Mouse (Mus musculus): ENCODE results near the gene Ikzf4. TPM values are rescaled to one million over a fixed set of nuclear protein-coding genes. Genes with fewer than 3 reads are reported as not detected.

Gene Ikzf4
- polyA plus RNA-seq, 1 experiment, result 0.05 TPM

DNA sequence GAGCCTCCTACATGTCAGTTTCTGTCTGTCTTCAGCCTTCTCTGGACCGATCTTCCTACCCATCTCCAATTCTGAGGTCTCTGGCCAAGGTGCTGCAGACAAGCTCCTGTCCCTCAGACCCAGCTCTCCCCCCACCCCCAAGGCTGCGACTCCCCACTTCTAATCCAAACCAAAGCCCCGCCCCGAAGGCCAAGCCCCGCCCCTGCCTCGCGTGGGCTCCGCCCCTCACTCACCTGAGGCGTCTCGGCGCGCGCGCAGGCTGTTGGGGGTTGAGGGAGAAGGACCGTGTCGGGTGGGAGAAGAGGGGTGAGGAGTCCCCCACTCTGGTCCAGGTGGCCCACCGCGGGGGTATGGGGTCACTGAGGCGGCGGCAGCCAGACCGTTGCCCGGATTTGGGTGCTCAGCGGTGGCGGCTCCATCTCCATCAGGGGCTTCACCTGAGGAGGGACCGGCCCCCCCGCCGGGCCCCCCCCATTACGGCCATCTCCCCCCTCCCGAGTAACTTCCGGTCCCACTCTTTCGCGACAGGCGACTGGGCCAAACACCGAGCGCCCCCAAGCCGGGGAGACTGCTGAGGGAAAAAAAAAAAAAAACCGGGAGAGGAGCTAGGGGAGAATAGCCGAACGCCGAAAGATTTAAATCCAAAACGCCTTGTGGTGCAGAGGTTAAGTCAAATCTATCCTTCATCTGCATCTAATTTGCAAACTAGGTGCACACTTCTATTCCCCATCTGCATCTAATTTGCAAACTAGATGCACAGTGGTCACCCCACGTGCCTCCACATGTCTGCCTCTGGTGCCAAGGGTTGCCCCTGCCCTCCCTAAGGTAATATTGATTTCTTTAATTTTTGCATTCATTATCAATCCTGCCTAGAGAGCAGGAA lies 23.2 kb upstream of the Ikzf4 start:
- no peaks in the 10 kb centered on the region for H3K36me3 ChIP-seq (ENCODE audit: control insufficient read depth, insufficient read depth)
- H3K4me3 ChIP-seq (ENCODE audit: insufficient read depth, poor library complexity, severe bottlenecking), result no peak overlapping the region
- H3ac ChIP-seq (ENCODE audit: control insufficient read depth, insufficient read length, low read depth), result no peak overlapping the region
- no peaks in the 10 kb centered on the region for H3K27me3 ChIP-seq (ENCODE audit: control insufficient read depth, insufficient read depth, insufficient read length)
- H3K79me3 ChIP-seq (ENCODE audit: low read depth), result no peaks in the 10 kb centered on the region
- TF ChIP-seq MYOD1 (IDR thresholded peaks at IDR 0.05; ENCODE audit: control insufficient read depth, insufficient read length, low read depth), result no peak
- no peak for TF ChIP-seq USF1 (IDR thresholded peaks at IDR 0.05; ENCODE audit: low read depth)
- TF ChIP-seq CTCF (IDR thresholded peaks at IDR 0.05; ENCODE audit: control insufficient read depth, insufficient read depth, insufficient read length), result no peak
- TF ChIP-seq FOSL1 (IDR thresholded peaks at IDR 0.05; ENCODE audit: insufficient read depth, low read length, poor library complexity, severe bottlenecking), result no peak
- TF ChIP-seq CEBPB (IDR thresholded peaks at IDR 0.05; ENCODE audit: low read depth), result no peak
- TF ChIP-seq MAX (IDR thresholded peaks at IDR 0.05), result no peak
- no peak for TF ChIP-seq MYOG (IDR thresholded peaks at IDR 0.05; ENCODE audit: control insufficient read depth, extremely low read depth, insufficient read length)
- H3K79me2 ChIP-seq (ENCODE audit: control insufficient read depth, insufficient read depth), result no peaks in the 10 kb centered on the region

DNA sequence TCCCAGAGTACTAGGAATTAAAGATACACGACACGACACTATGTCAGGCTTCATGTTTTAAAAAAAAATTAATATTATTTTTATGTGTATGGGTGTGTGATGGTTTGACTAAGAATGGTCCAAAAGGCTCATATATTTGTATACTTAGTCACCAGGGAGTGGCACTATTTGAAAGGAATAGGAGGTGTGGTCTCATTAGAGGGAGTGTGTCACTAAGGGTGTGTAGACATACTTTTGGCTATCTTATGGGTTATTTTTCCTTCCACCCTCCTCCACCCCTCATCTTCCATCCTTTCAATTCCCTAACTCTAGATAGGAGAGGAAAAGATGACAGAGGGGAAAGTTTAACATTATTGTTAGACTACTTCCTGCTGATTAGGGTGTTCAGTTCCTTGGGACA lies 20.0 kb upstream of the Ikzf4 start:
- Histone ChIP-seq H3K79me2 (ENCODE audit: control insufficient read depth, insufficient read depth) (no peaks in the 10 kb centered on the region), H3K4me3 (ENCODE audit: insufficient read depth, poor library complexity, severe bottlenecking) (no peak overlapping the region), H3K79me3 (ENCODE audit: low read depth) (no peaks in the 10 kb centered on the region), H3K27me3 (ENCODE audit: control insufficient read depth, insufficient read depth, insufficient read length) (no peaks in the 10 kb centered on the region), H3K36me3 (ENCODE audit: control insufficient read depth, insufficient read depth) (no peaks in the 10 kb centered on the region), H3ac (ENCODE audit: control insufficient read depth, insufficient read length, low read depth) (no peak overlapping the region)
- TF ChIP-seq CTCF (IDR thresholded peaks at IDR 0.05; ENCODE audit: control insufficient read depth, insufficient read depth, insufficient read length) (no peak), MYOG (IDR thresholded peaks at IDR 0.05; ENCODE audit: control insufficient read depth, extremely low read depth, insufficient read length) (no peak), USF1 (IDR thresholded peaks at IDR 0.05; ENCODE audit: low read depth) (no peak), MYOD1 (IDR thresholded peaks at IDR 0.05; ENCODE audit: control insufficient read depth, insufficient read length, low read depth) (no peak), FOSL1 (IDR thresholded peaks at IDR 0.05; ENCODE audit: insufficient read depth, low read length, poor library complexity, severe bottlenecking) (no peak), CEBPB (IDR thresholded peaks at IDR 0.05; ENCODE audit: low read depth) (no peak), MAX (IDR thresholded peaks at IDR 0.05) (no peak)

GRCm38 (mm10) chr10:128665307-128665706 lies 19.5 kb upstream of the Ikzf4 start:
- Histone ChIP-seq H3K79me3 (ENCODE audit: low read depth) (no peaks in the 10 kb centered on the region), H3ac (ENCODE audit: control insufficient read depth, insufficient read length, low read depth) (no peak overlapping the region), H3K36me3 (ENCODE audit: control insufficient read depth, insufficient read depth) (no peaks in the 10 kb centered on the region), H3K79me2 (ENCODE audit: control insufficient read depth, insufficient read depth) (no peaks in the 10 kb centered on the region), H3K27me3 (ENCODE audit: control insufficient read depth, insufficient read depth, insufficient read length) (no peaks in the 10 kb centered on the region), H3K4me3 (ENCODE audit: insufficient read depth, poor library complexity, severe bottlenecking) (no peak overlapping the region)
- TF ChIP-seq CTCF (IDR thresholded peaks at IDR 0.05; ENCODE audit: control insufficient read depth, insufficient read depth, insufficient read length) (no peak), MAX (IDR thresholded peaks at IDR 0.05) (no peak), CEBPB (IDR thresholded peaks at IDR 0.05; ENCODE audit: low read depth) (no peak), USF1 (IDR thresholded peaks at IDR 0.05; ENCODE audit: low read depth) (no peak), MYOG (IDR thresholded peaks at IDR 0.05; ENCODE audit: control insufficient read depth, extremely low read depth, insufficient read length) (no peak), MYOD1 (IDR thresholded peaks at IDR 0.05; ENCODE audit: control insufficient read depth, insufficient read length, low read depth) (no peak), FOSL1 (IDR thresholded peaks at IDR 0.05; ENCODE audit: insufficient read depth, low read length, poor library complexity, severe bottlenecking) (no peak)

GRCm38 (mm10) chr10:128664808-128665207 lies 19.0 kb upstream of the Ikzf4 start:
- H3K79me2 ChIP-seq (ENCODE audit: control insufficient read depth, insufficient read depth), result no peaks in the 10 kb centered on the region

GRCm38 (mm10) chr10:128663441-128664220 lies 17.8 kb upstream of the Ikzf4 start:
- Histone ChIP-seq H3K36me3 (ENCODE audit: control insufficient read depth, insufficient read depth) (no peaks in the 10 kb centered on the region), H3K4me3 (ENCODE audit: insufficient read depth, poor library complexity, severe bottlenecking) (no peak overlapping the region), H3K27me3 (ENCODE audit: control insufficient read depth, insufficient read depth, insufficient read length) (no peaks in the 10 kb centered on the region), H3K79me3 (ENCODE audit: low read depth) (no peaks in the 10 kb centered on the region), H3K79me2 (ENCODE audit: control insufficient read depth, insufficient read depth) (no peaks in the 10 kb centered on the region), H3ac (ENCODE audit: control insufficient read depth, insufficient read length, low read depth) (no peak overlapping the region)
- TF ChIP-seq MYOG (IDR thresholded peaks at IDR 0.05; ENCODE audit: control insufficient read depth, extremely low read depth, insufficient read length), result no peak
- TF ChIP-seq CEBPB (IDR thresholded peaks at IDR 0.05; ENCODE audit: low read depth), result no peak
- no peak for TF ChIP-seq FOSL1 (IDR thresholded peaks at IDR 0.05; ENCODE audit: insufficient read depth, low read length, poor library complexity, severe bottlenecking)
- no peak for TF ChIP-seq MYOD1 (IDR thresholded peaks at IDR 0.05; ENCODE audit: control insufficient read depth, insufficient read length, low read depth)
- TF ChIP-seq CTCF (IDR thresholded peaks at IDR 0.05; ENCODE audit: control insufficient read depth, insufficient read depth, insufficient read length), result no peak
- TF ChIP-seq MAX (IDR thresholded peaks at IDR 0.05), result no peak
- TF ChIP-seq USF1 (IDR thresholded peaks at IDR 0.05; ENCODE audit: low read depth), result no peak

More at GRCm38 (mm10) chr10:128664808-128665207, 19.0 kb upstream of the Ikzf4 start:
- no peak for TF ChIP-seq MYOG (IDR thresholded peaks at IDR 0.05; ENCODE audit: control insufficient read depth, extremely low read depth, insufficient read length)
- Histone ChIP-seq H3K36me3 (ENCODE audit: control insufficient read depth, insufficient read depth) (no peaks in the 10 kb centered on the region), H3K79me3 (ENCODE audit: low read depth) (no peaks in the 10 kb centered on the region), H3K27me3 (ENCODE audit: control insufficient read depth, insufficient read depth, insufficient read length) (no peaks in the 10 kb centered on the region), H3ac (ENCODE audit: control insufficient read depth, insufficient read length, low read depth) (no peak overlapping the region), H3K4me3 (ENCODE audit: insufficient read depth, poor library complexity, severe bottlenecking) (no peak overlapping the region)

All from C2C12 (cell line).